Mouse (Mus musculus) forebrain, embryonic 15.5 days (tissue): ENCODE data around the gene Gm49345. TPM values are rescaled to one million over a fixed set of nuclear protein-coding genes. Genes with fewer than 3 reads are reported as not detected.

Experiments used
- ATAC-seq: fragments of 200-750 bp; cut with Nextera tagmentation; replicated peaks from 2 replicates; pipeline ENCODE4 v1.8.0; 2017; ENCODE audit warnings: mild to moderate bottlenecking, moderate TSS enrichment, moderate library complexity
- H3K27ac ChIP-seq: fragments of 300-500 bp; sonication (generic); replicated peaks from 2 replicates; pipeline ENCODE4 v1.5.1; 2015; ENCODE audit warnings: mild to moderate bottlenecking, inconsistent platforms
- H3K27me3 ChIP-seq: fragments of 300-500 bp; sonication (generic); 2 replicates; pipeline ENCODE4 v1.6.1; 2015; ENCODE audit warnings: inconsistent platforms
- H3K36me3 ChIP-seq: fragments of 300-500 bp; sonication (generic); 2 replicates; pipeline ENCODE4 v1.6.1; 2015; ENCODE audit warnings: mild to moderate bottlenecking, inconsistent platforms
- H3K4me1 ChIP-seq: fragments of 300-500 bp; sonication (generic); 2 replicates; pipeline ENCODE4 v1.6.1; 2015; ENCODE audit warnings: inconsistent platforms
- H3K4me2 ChIP-seq: fragments of 300-500 bp; sonication (generic); replicated peaks from 2 replicates; pipeline ENCODE4 v1.6.1; 2015; ENCODE audit warnings: mild to moderate bottlenecking, inconsistent platforms
- H3K4me3 ChIP-seq: fragments of 300-500 bp; sonication (generic); 2 replicates; pipeline ENCODE4 v1.5.1; 2015; ENCODE audit warnings: mild to moderate bottlenecking, inconsistent platforms
- H3K9ac ChIP-seq: fragments of 300-500 bp; sonication (generic); replicated peaks from 2 replicates; pipeline ENCODE4 v1.6.1; 2015; ENCODE audit warnings: mild to moderate bottlenecking, inconsistent platforms
- H3K9me3 ChIP-seq: fragments of 300-500 bp; sonication (generic); 2 replicates; pipeline ENCODE4 v1.6.1; 2016; ENCODE audit warnings: inconsistent platforms
- WGBS: fragments of 180-500 bp; shearing (Covaris S2); methylation state at CpG from one replicate; pipeline ENCODE4 v1.1.7; 2015; ENCODE audit warnings: mixed read lengths; 5-methylcytosine and 5-hydroxymethylcytosine counted together
- polyA plus RNA-seq: library from polyadenylated mRNA; unstranded; fragments of >200 nt; fragmentation: Nextera tagmentation; extraction: Ambion mirVana; gene quantifications from 2 replicates; pipeline ENCODE4 v1.2.1, GENCODE M21; 2015

Gene Gm49345
- polyA plus RNA-seq, 1 experiment from 2014 or later: 0.17 TPM

DNA sequence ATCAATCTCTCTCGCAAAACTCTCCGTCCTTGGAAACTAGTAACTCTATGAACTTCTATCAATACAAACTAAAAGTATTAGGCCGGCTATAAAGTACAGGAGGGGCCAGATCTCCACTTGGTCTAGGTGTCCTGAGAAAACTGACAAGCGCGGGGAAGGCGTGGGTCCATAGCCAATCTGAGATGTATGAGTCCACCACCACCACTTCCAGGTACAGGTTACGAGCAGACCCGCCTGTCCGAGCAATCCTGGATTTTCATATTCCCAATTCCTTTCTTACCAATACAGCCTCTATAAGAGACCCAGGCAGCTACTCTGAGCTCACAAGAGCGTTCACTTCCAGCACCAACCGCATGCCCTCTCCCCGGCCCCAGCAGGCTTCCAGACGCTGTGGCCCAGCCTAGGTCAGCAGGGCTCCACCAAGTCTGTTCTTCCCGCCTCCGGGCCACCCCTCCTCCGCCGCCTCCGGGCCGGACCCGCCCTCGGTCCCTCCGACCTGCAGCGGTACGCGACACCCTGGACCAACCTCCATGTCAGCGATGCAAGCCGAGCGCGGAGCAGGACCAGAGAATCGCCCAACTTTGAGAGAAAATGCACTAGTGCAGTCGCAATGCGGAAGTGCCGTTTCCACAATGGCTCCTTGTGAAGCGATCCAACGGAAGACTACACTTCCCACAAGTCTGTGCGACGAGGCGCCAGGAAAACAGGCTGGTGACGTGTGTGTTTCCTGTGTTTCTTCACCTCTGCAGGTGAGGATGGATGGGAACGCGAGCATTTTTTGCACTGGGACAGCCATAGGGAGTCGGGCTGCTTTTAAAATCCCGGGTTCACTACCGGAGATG, 84.8 kb downstream of the Gm49345 start:
- Histone ChIP-seq H3K27ac (peak overlapping the region; percentile 76), H3K4me3 (peak overlapping the region; percentile 81), H3K9ac (peak overlapping the region; percentile 77), H3K27me3 (no peaks in the 10 kb centered on the region), H3K4me2 (peak overlapping the region; percentile 70), H3K36me3 (no peaks in the 10 kb centered on the region), H3K4me1 (peaks cover 23% of the 10 kb centered on the region), H3K9me3 (no peaks in the 10 kb centered on the region)
- 1% methylated on average over 43 of the region's 44 CpGs for WGBS
- peak; percentile 99 for ATAC-seq

- Histone ChIP-seq H3K4me3 (no peak overlapping the region), H3K27ac (no peak overlapping the region), H3K36me3 (peaks cover 46% of the 10 kb centered on the region), H3K4me2 (no peak overlapping the region), H3K9ac (no peak overlapping the region), H3K9me3 (no peaks in the 10 kb centered on the region), H3K4me1 (0 out of 2 replicates have a peak, but pooled peaks cover 4% of the 10 kb centered on the region), H3K27me3 (no peaks in the 10 kb centered on the region)
- 85% methylated on average over 1 of the region's 1 CpGs for WGBS
- ATAC-seq: no peak
Measured at GRCm38 (mm10) chr13:67545941-67546340, 91.6 kb downstream of the Gm49345 start.

Other genes with a start within 250 kb of the Gm49345 start
- gene Zfp429, start 237.9 kb downstream of the Gm49345 start, polyA plus RNA-seq: 4.6 and 4.7 TPM in 2 replicates
- 1.3 and 1.8 TPM in 2 replicates for gene Zfp459, start 216.4 kb downstream of the Gm49345 start, polyA plus RNA-seq
- gene Zfp874a, start 186.1 kb downstream of the Gm49345 start, polyA plus RNA-seq: 7.3 and 7.5 TPM in 2 replicates
- 3.3 and 3.9 TPM in 2 replicates for gene Zfp874b, start 153.5 kb downstream of the Gm49345 start, polyA plus RNA-seq
- gene Zfp58, start 137.2 kb downstream of the Gm49345 start, polyA plus RNA-seq: 12.3 and 12.6 TPM in 2 replicates
- gene Gm26965, start 111.6 kb downstream of the Gm49345 start, polyA plus RNA-seq: 0.59 TPM in 1 of 2 replicates, not detected in the other
- 42.8 and 43.6 TPM in 2 replicates for gene Zfp87, start 111.6 kb downstream of the Gm49345 start, polyA plus RNA-seq
- 15.3 and 16.2 TPM in 2 replicates for gene Zfp748, start 83.9 kb downstream of the Gm49345 start, polyA plus RNA-seq
- 5.2 and 6.7 TPM in 2 replicates for gene Zfp729b, start 28.1 kb downstream of the Gm49345 start, polyA plus RNA-seq
- gene Zfp729a, start within 50 bp of the Gm49345 start, polyA plus RNA-seq: 3.5 and 4.1 TPM in 2 replicates
- gene Zfp738, start 49.3 kb upstream of the Gm49345 start, polyA plus RNA-seq: 16.2 and 21.1 TPM in 2 replicates
- gene Zfp65, start 91.4 kb upstream of the Gm49345 start, polyA plus RNA-seq: 11.9 and 13.2 TPM in 2 replicates
- gene Zfp85, start 117.5 kb upstream of the Gm49345 start, polyA plus RNA-seq: 7.1 and 8.6 TPM in 2 replicates
- gene Zfp493, start 141.9 kb upstream of the Gm49345 start, polyA plus RNA-seq: 2.8 and 3.5 TPM in 2 replicates
- 13.9 and 14.0 TPM in 2 replicates for gene Zfp273, start 176.0 kb upstream of the Gm49345 start, polyA plus RNA-seq
- gene Gm10037, start 193.3 kb upstream of the Gm49345 start, polyA plus RNA-seq: 4.6 and 5.2 TPM in 2 replicates
- gene BC048507, start 225.6 kb upstream of the Gm49345 start, polyA plus RNA-seq: not detected in 2 replicates